Mouse (Mus musculus): ENCODE measurements around the gene Tex45. TPM values are rescaled to one million over a fixed set of nuclear protein-coding genes. Genes with fewer than 3 reads are reported as not detected.

Gene Tex45
- polyA plus RNA-seq, 1 experiment from 2014 or later = not detected

- no peaks in the 10 kb centered on the region for H3K79me2 ChIP-seq (ENCODE audit: inconsistent target)
- no peak overlapping the region for H3K27ac ChIP-seq
- H3K36me3 ChIP-seq (ENCODE audit: inconsistent target) = peaks cover 61% of the 10 kb centered on the region
- 83% methylated on average over 15 of the region's 15 CpGs for WGBS (ENCODE audit: missing documents)
- no peak overlapping the region for H3K4me3 ChIP-seq (ENCODE audit: inconsistent target)
Measured at GRCm38 (mm10) chr8:3536053-3536841, 65.6 kb downstream of the Tex45 start.

Other genes starting within 250 kb of the Tex45 start
- gene Insr, start 191.2 kb upstream of the Tex45 start, polyA plus RNA-seq (2018) = 10.0 to 11.5 TPM (median 10.0 TPM) in 3 replicates
- 0.19 to 0.32 TPM in 2 of 3 replicates, not detected in the other for gene A430078G23Rik, start 117.4 kb upstream of the Tex45 start, polyA plus RNA-seq (2018)
- 2.2 to 3.5 TPM (median 2.2 TPM) in 3 replicates for gene Arhgef18, start 77.9 kb upstream of the Tex45 start, polyA plus RNA-seq (2018)
- 1.0 to 2.3 TPM (median 1.1 TPM) in 3 replicates for gene Pex11g, start 3.2 kb upstream of the Tex45 start, polyA plus RNA-seq (2018)
- 7.9 to 23.2 TPM (median 13.3 TPM) in 3 replicates for gene Zfp358, start 22.3 kb downstream of the Tex45 start, polyA plus RNA-seq (2018)
- 50.2 to 92.5 TPM (median 73.4 TPM) in 3 replicates for gene Mcoln1, start 29.6 kb downstream of the Tex45 start, polyA plus RNA-seq (2018)
- 10.2 to 19.0 TPM (median 11.7 TPM) in 3 replicates for gene Pnpla6, start 44.5 kb downstream of the Tex45 start, polyA plus RNA-seq (2018)
- not detected in 3 replicates for gene C330021F23Rik, start 97.1 kb downstream of the Tex45 start, polyA plus RNA-seq (2018)
- gene Camsap3, start 116.4 kb downstream of the Tex45 start, polyA plus RNA-seq (2018) = 0.52 to 1.1 TPM in 2 of 3 replicates, not detected in the other
- gene Xab2, start 150.5 kb downstream of the Tex45 start, polyA plus RNA-seq (2018) = 26.9 to 29.7 TPM (median 28.8 TPM) in 3 replicates
- gene Pet100, start 150.7 kb downstream of the Tex45 start, polyA plus RNA-seq (2018) = 35.9 to 49.5 TPM (median 43.3 TPM) in 3 replicates
- gene Pcp2, start 154.7 kb downstream of the Tex45 start, polyA plus RNA-seq (2018) = not detected in 3 replicates
- 121 to 243 TPM (median 173 TPM) in 3 replicates for gene Stxbp2, start 160.1 kb downstream of the Tex45 start, polyA plus RNA-seq (2018)
- not detected in 3 replicates for gene Retn, start 184.9 kb downstream of the Tex45 start, polyA plus RNA-seq (2018)
- gene Mcemp1, start 194.9 kb downstream of the Tex45 start, polyA plus RNA-seq (2018) = 0.22 to 0.92 TPM (median 0.34 TPM) in 3 replicates
- gene Fcor, start 201.5 kb downstream of the Tex45 start, polyA plus RNA-seq (2018) = 1.5 to 1.9 TPM in 2 of 3 replicates, not detected in the other
- 7.0 to 10.2 TPM (median 7.1 TPM) in 3 replicates for gene Trappc5, start 205.4 kb downstream of the Tex45 start, polyA plus RNA-seq (2018)
- gene Fcer2a, start 223.3 kb downstream of the Tex45 start, polyA plus RNA-seq (2018) = not detected in 3 replicates
- gene Clec4g, start 249.8 kb downstream of the Tex45 start, polyA plus RNA-seq (2018) = not detected in 3 replicates